Mouse (Mus musculus): ENCODE data around the gene Col15a1.

The Col15a1 gene

GRCm38 (mm10) chr4:47265555-47265954 lies 57.6 kb downstream of the Col15a1 start:
- no peak for DNase-seq (ENCODE audit: low spot score in 2 of 2)

GRCm38 (mm10) chr4:47272452-47273130 lies 64.6 kb downstream of the Col15a1 start:
- DNase-seq (ENCODE audit: low spot score in 2 of 2) = no peak

- DNase-seq (ENCODE audit: low spot score in 2 of 2) = no peak
Observed at GRCm38 (mm10) chr4:47273795-47274194, 65.8 kb downstream of the Col15a1 start.

GRCm38 (mm10) chr4:47274911-47275310 lies 67.0 kb downstream of the Col15a1 start:
- DNase-seq (ENCODE audit: low spot score in 2 of 2) = no peak

GRCm38 (mm10) chr4:47278397-47278796 lies 70.4 kb downstream of the Col15a1 start:
- no peak for DNase-seq (ENCODE audit: low spot score in 2 of 2)

GRCm38 (mm10) chr4:47279085-47279707 lies 71.2 kb downstream of the Col15a1 start:
- DNase-seq (ENCODE audit: low spot score in 2 of 2) = no peak

GRCm38 (mm10) chr4:47280126-47280525 lies 72.2 kb downstream of the Col15a1 start:
- DNase-seq (ENCODE audit: low spot score in 2 of 2) = no peak

- DNase-seq (ENCODE audit: low spot score in 2 of 2) = no peak
Observed at GRCm38 (mm10) chr4:47281920-47282682, 74.1 kb downstream of the Col15a1 start.

GRCm38 (mm10) chr4:47284311-47284710 lies 76.3 kb downstream of the Col15a1 start:
- no peak for DNase-seq (ENCODE audit: low spot score in 2 of 2)

GRCm38 (mm10) chr4:47284874-47285273 lies 76.9 kb downstream of the Col15a1 start:
- peak in 1 of 2 experiments; percentile 41 for DNase-seq (ENCODE audit: low spot score in 2 of 2)

GRCm38 (mm10) chr4:47286599-47287147 lies 78.7 kb downstream of the Col15a1 start:
- DNase-seq (ENCODE audit: low spot score in 2 of 2) = no peak

- DNase-seq (ENCODE audit: low spot score in 2 of 2) = no peak
Observed at GRCm38 (mm10) chr4:47287468-47287867, 79.5 kb downstream of the Col15a1 start.

- no peak for DNase-seq (ENCODE audit: low spot score in 2 of 2)
Observed at GRCm38 (mm10) chr4:47288306-47288705, 80.3 kb downstream of the Col15a1 start.

GRCm38 (mm10) chr4:47289526-47289925 lies 81.6 kb downstream of the Col15a1 start:
- no peak for DNase-seq (ENCODE audit: low spot score in 2 of 2)

- no peak for DNase-seq (ENCODE audit: low spot score in 2 of 2)
Observed at GRCm38 (mm10) chr4:47290448-47290847, 82.5 kb downstream of the Col15a1 start.

- no peak for DNase-seq (ENCODE audit: low spot score in 2 of 2)
Observed at GRCm38 (mm10) chr4:47291013-47291412, 83.1 kb downstream of the Col15a1 start.

GRCm38 (mm10) chr4:47292956-47293355 lies 85.0 kb downstream of the Col15a1 start:
- no peak for DNase-seq (ENCODE audit: low spot score in 2 of 2)

GRCm38 (mm10) chr4:47293771-47294543 lies 86.0 kb downstream of the Col15a1 start:
- DNase-seq (ENCODE audit: low spot score in 2 of 2) = peak; percentile 83 to 86

- DNase-seq (ENCODE audit: low spot score in 2 of 2) = no peak
Observed at GRCm38 (mm10) chr4:47294544-47295070, 86.6 kb downstream of the Col15a1 start.

GRCm38 (mm10) chr4:47295547-47295946 lies 87.6 kb downstream of the Col15a1 start:
- peak; percentile 79 to 87 for DNase-seq (ENCODE audit: low spot score in 2 of 2)

GRCm38 (mm10) chr4:47300701-47301100 lies 92.7 kb downstream of the Col15a1 start:
- DNase-seq (ENCODE audit: low spot score in 2 of 2) = no peak
